Mouse (Mus musculus) gastrocnemius, postnatal 14 days (tissue): Measurements from ENCODE around the gene Bhlha9. TPM values are rescaled to one million over a fixed set of nuclear protein-coding genes. Genes with fewer than 3 reads are reported as not detected.
"Not testable (repeated sequence)": the region's sequence is repeated elsewhere in the genome, so short reads cannot be mapped to it uniquely, and the experiment has no call there.

ENCODE experiments used
- DNase-seq: peaks from one replicate; pipeline ENCODE4 v3.0.0; 2021; ENCODE audit warnings: mixed read lengths
- intact Hi-C: fragments of 180-260 bp; cut with DNase I; formaldehyde crosslinking; loops from one replicate; pipeline ENCODE4 v1.15.1; 2025; ENCODE audit warnings: low total_unique reads
- total RNA-seq, 2 experiments: library from RNA; stranded (reverse); gene quantifications; 2 replicates each; pipeline ENCODE4 v1.2.3; 2021

The Bhlha9 gene
- total RNA-seq, 2 experiments from 2014 or later = not detected

DNA sequence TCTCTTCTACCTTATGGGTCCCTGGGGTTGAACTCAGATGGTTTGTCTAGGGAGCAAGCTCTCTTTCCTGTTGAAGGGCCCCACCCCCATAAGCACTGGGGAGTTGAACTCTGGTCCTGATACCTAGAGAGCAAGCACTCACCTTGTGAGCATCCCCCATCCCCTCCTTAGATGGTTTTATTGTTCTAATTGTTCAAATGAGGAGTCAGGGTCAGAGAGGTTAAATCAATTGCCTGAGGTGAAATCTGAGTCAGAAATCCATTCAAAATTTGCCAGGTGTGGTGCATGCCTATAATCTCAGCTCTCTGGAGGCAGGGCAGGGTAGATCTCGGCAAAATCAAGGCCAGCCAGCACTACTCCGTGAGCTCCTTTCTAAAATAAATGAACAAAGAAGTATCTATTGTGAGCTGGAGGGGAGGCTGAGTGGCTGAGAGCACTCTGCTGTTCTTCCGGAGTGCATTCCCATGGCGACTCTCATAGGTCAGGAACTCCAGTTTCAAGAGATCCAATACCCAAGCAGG lies 14.8 kb upstream of the Bhlha9 start:
- intact Hi-C loops = no loop called here
- DNase-seq = no peak

DNA sequence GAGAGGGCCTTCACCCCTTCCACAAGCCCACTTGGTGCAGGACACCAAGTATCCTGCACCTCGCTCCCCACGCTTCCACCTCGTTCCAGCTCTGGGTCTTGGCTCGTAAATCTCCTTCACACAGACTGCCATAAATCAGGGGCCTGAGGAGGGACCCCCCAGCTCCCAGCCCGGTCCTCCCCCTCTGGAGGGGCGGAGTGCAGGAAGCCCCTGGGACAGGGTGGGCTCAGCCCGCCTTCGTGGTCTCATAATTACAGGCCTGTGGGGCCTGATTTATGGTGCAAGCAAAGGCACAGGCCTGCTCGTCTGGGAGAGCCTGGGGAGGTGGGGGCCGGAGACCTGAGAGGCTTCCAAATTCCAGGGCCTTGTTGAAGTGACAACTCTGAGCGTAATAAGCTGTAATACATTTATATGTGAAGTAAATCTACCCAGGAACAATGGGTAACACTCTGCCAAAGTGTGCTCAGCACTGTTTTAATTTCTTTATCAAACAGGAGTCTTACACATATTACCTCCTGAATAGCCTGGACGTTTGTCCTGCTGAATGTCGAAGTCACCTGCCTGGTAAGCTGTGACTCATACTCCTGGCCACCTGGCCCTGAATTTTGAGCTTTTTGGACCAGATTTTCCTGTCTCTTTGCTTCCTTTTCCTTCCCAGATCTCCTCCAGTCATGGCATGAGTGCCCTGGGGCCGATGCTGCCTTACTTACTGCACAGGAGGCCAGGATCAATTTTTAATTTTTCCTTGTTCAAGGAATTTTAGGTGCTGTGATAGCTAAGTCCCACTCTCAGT lies 12.9 kb upstream of the Bhlha9 start:
- intact Hi-C loops = no loop called here
- DNase-seq = no peak

DNA sequence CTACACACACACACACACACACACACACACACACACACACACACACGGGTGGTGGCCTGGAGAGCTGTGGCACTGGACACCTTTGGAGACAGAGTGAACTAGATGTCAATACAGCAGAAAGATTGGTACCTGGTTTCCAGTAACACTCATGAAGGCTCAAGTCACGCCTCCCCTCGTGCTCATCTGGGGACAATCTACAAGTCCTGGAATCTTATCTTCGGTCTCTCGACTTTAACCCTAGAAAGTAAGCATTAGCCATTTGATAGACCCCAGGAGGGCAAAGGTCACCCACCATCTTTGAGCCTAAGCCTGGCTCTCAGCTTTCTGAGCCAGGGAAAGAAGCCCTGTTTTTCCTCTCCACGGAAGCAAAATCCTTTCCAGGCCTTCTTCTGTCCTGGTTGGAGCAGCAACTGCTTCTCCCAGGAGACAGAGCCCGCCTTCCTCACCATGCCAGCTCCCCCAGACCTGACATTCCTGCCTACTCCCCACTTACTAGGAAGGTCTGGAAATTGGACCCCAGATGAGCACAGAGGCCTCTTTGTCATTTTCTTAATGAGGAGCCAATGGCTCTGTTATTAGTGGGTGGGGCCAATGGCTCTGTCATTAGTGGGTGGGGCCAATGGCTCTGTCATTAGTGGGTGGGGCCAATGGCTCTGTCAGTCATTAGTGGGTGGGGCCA lies 10.3 kb upstream of the Bhlha9 start:
- DNase-seq = no peak
- intact Hi-C loops = no loop called here

DNA sequence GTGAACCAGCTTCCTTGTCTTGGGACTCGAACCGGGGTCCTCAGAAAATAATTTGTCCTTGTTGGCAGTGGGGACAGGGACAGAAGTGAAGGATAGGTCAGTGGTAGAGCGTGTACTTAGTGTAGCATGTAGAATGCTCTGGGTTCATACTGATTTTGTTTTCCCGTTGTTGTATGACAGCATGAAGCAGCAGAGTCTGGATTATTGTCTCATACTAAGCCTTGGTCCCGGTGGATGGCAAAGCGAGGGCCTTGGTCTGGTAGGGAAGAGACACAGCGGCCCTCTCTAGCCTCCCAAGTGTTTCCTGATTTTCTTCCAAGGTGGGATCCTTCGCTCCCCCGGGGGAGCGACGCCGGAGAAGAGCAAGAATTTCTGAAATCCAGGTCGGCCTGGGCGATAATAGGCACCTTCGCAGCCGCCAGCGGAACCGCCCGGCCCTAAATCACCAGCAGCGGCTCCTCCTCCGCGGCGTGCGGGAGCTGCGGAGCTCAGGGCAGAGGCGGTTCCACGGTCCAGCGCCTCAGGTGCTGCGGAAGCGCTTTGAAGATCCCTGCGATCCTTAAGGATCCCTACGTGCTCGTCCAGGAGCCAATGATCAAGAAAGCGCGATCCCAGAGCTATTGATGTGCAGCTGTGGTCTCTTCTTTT lies 6.1 kb upstream of the Bhlha9 start:
- intact Hi-C loops = no loop called here

DNA sequence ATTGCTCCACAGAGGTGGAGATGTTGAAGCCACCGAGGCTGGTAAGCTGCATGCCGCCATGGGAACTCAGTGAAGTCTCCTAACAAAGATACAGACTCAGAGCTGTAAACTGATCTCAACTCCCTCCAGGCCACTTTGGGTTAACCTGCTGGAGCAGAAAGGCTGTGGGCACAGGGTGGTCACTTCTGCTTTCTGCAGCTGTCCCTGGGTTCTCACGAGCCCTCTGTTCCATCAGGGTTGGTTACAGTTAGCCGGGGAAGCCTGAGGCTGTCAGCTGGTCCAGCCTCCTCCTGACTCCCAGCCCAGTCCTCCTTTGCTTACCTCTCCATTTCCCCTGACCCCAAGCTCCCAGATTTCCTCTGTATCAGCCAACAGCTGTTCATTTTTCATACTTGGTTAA lies 4.5 kb upstream of the Bhlha9 start:
- intact Hi-C loops = no loop called here
- DNase-seq = no peak

More for the DNA sequence above, 6.1 kb upstream of the Bhlha9 start:
- DNase-seq = no peak

DNA sequence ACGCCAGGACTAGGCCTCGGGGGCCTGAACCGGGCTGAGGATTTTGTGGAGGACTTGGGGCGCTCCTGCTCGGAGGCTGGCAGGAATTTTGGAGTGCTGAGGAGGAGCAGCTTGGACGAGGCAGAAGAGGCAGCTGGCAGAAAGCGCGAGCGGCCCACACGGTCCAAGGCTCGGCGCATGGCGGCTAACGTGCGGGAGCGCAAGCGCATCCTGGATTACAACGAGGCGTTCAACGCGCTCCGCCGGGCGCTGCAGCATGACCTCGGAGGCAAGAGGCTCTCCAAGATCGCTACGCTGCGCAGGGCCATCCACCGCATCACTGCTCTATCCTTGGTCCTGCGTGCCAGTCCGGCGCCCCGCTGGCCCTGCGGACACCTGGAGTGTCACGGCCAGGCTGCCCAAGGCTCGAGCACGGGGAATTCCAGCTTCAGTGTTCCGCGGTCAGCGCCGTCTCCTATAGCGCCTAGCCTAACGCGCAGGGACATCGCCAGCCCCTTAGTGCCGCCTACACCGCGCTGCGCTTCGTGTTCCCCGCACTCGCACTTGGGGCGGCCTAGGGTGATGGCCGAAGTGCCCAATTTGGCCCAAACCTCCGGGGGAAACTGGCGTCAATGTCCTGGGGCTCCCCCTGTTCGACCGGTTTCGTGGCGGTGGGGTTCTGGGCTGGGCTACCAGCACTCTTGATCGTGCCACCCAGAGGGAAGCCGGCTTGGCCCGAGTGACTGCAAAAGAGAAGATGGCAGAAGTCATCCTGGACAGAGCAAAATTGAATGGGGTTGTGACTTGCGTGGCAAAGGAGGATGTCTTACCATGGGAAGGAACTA lies 503 bp downstream of the Bhlha9 start:
- no peak for DNase-seq
- intact Hi-C loops = loop anchor here (10.0 kb wide), 1 partner anchor 222 kb away; no protein-coding TSS in a partner anchor

DNA sequence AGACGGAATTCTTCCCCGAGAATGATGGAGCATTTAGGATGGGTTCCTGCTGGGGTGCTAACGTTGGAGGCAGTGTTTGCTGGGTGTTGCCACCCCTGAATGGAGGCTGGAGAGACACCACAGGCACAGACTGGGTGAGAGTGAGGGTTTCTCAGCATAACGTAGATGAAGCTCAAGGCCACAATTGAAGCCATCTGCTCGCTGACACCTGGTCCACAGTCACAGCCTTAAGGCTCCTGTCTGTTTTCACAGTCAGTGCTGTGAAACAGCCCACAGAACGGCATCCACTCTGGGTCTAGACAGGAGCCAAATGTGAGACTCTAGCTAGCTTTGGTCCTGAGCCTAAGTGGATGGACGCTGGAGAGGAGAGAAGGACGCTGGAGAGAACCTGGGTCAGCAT lies 1.9 kb downstream of the Bhlha9 start:
- no peak for DNase-seq
- intact Hi-C loops = loop anchor here (10.0 kb wide), 1 partner anchor 221 kb away; no protein-coding TSS in a partner anchor

DNA sequence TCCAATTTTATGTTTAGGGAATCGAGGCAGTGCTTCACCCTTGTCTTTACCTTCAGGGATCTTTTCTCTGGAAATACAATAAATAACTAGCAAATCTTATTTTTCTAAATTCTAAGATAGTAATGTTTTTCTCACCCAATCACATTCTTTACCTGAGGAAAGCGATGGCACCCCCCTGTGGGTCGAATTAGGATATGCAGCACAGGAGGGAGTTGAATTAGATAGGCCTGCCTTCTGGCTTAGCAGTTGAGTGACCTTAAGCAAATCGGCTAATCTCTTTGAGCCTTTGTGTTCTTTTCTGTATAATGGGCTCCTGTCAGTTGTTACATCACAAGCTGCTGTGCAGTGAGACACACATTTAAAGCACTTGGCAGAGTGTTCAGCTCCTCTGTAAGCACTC lies 2.4 kb downstream of the Bhlha9 start:
- DNase-seq = no peak
- intact Hi-C loops = loop anchor here (5.0 to 10.0 kb wide), 2 partner anchors 88 to 220 kb away; partner anchors contain the start of gene Gosr1

DNA sequence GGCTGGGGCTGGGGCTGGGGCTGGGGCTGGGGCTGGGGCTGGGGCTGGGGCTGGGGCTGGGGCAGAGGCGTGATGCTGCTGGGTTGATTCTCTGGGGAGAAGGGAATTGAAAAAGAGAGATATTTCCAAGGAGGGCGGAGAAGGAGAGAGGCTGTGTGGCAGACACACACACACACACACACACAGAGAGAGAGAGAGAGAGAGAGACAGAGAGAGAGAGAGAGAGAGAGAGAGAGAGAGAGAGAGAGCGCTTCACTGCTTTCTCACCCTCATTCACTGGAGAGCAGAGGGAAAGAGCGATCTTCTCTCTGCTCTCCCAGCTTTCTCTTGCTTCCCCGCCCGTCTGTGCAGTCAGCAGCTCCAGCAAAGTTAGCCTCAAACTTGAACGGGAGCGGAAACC lies 7.2 kb downstream of the Bhlha9 start, which contains the start of gene Trarg1:
Gene Trarg1, plus strand, starts transcription at position 301 of the 400 bp plus-strand sequence.
- not testable (repeated sequence) for DNase-seq
- intact Hi-C loops = loop anchor here (5.0 to 10.0 kb wide), 2 partner anchors 83 to 215 kb away; partner anchors contain the start of gene Gosr1

DNA sequence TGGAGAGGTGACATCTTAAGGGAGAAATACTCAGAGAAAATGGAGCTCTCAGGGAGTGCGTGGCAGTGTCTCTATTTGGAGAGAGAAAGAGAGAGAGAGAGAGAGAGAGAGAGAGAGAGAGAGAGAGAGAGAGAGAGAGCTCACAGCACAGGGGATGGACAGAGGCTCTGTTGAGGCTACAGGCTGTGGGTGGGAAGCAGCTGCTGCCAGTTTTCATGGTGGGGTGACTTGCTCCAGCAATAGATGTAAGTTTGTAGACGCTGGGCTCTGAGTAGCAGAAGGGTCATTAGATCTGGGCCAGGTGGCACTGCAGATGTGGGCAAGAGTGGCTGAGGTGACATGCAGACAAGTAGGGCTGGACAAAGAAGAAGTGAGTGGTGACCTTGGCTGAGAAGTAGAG lies 13.3 kb downstream of the Bhlha9 start:
- DNase-seq = no peak
- intact Hi-C loops = no loop called here

DNA sequence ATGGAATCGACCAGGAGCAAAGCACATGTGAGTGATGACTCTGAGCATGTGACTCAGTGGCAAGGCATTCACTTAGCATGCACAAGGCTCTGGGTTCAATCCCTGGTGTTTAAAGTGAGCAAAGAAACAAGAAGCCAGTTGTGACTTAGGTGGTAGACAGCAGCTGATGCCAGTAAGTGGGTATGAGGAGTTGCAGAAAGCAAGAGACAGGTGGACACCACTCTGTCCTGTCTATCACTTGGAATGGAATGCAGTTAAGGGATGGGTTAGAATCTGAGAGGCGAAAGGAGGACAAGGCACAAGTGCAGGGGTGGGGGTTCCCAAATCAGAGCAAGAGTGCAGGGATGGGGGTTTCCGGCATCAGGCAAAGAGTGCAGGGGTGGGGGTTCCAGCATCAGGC lies 19.8 kb downstream of the Bhlha9 start:
- intact Hi-C loops = no loop called here
- DNase-seq = no peak

DNA sequence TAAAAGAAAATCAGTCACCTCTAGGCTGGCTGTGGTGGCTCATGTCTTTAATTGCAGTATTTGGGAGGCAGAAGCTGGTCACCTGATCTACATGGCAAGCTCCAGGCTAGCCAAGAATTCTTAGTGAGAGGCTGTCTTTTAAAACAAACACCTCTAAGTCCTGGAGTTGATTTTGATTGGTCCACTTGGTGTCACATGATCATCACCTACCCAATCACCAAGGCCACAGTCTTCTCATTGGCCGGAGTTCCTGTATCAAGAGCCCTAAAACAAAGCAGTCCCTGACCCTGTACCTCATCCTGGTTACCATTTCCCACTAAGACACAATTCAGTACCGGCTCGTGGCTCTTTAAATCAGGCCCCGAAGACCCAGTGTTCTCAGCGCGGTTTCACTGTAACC lies 23.5 kb downstream of the Bhlha9 start:
- DNase-seq = no peak
- intact Hi-C loops = no loop called here

DNA sequence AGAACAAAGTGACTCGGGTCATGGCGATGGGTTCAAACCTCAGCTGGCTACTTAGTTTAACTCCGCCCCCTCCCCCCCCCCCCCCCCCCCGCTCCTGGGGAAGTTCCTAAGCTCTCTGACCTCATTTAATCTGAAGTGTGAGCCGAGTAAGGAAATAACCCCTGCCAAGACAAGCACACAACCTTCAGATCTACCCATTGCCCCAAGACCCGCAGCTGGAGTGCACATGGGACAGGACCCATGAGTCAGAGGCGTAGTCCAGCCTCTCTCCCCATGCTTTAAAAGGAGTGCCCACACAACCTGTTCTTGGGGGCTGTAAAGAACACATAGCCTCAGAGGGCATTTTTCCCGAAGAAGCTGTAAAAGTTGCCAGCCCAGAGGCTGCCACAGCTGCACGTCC lies 27.4 kb downstream of the Bhlha9 start:
- no peak for DNase-seq
- intact Hi-C loops = no loop called here

DNA sequence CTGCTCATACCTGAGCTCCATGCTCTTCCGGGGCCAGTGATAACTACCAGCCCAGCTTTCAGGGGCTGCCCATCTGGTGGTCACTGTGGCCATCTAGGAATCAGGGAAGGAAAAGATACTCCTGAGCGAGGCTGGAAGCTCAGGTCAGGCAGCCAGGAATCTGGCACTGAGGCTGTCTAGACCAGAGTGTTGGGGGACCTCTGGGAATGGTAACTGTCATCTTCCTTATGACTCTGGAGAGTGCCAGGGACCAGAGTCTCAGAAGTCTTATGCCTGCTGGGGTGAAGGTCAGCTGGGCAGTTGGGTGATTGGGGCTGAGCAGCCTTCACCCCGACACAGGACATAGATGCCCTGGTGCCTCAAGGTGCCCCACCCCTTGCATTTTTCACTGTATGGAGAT lies 35.4 kb downstream of the Bhlha9 start:
- no peak for DNase-seq
- intact Hi-C loops = no loop called here

DNA sequence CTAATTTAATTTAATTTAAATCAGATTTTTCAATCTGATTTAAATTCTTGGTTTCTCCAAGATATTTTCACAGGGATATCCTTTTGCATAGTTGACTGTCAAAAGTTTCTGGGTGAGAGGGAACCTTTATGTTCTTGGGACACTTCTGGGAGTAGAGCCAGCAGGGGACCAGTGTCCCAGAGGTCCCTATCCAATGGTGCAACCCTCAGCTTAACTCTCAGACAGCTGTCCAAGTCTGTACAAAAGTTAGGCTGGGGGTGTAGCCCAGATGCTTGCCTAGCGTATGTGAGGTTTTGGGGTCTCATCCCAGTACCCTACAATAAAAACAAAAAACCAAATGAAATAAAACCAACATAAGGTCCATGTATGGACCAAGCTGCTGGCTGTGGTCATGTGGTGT lies 35.8 kb downstream of the Bhlha9 start:
- no peak for DNase-seq

DNA sequence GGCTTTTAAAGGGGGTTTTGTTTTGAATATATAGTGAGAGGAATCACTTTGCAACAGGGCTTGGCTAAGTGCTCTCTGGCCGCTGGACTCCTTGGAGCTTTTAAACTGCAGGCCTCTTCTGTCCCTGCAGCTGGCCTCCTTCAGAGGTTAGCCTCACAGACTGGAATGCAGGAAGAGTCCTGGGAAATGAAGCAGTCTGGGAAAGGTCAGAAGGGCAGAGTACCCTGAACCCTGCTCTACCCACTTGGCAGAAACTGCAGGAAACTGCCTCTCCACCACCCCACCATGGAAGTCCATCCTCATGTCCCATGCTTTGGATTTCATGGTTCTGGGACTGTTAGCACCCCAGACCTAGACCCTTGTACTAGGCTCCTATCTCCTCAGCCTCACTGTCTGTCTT lies 36.6 kb downstream of the Bhlha9 start:
- intact Hi-C loops = no loop called here
- DNase-seq = no peak

More for the DNA sequence above, 35.8 kb downstream of the Bhlha9 start:
- intact Hi-C loops = no loop called here

DNA sequence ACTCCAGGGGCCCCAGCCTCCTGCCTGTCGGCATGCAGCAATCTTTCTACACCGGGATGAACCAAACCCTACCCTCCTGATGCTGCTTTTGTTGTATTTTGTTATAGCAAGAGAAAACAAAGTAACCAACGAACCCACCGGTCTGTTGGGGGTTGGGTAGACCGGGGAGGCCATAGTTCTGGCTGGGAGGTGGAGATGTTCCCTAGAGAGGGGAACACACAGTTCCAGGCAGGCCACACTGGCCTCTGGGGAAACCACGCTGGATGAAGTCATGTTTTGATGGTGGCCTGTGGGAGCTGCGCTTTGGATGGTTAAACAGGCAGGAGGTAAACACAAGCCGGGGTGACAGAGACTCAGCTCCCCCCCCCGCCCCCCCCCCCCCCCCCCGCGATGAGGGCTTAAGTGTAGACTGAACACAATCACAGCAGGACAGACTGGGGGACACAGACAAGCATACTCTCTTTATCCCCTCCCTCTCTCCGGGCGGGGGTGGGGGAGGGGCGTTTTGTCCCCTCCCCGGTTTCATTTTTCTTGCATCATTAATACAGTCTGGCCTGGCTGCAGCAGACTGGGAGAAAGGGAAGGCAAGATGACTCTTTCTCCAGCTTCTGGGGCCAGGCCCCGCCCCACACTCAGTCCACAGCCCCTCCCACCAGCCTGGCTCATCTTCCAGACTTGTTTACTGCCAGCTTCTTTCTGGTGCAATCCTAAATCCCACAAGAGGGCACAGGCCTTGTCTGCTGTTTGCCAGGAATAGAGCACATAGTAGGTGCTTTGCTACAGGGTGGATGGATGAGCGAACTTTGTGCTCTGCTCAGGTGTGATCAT lies 37.6 kb downstream of the Bhlha9 start:
- DNase-seq = peak; percentile 54
- intact Hi-C loops = no loop called here

DNA sequence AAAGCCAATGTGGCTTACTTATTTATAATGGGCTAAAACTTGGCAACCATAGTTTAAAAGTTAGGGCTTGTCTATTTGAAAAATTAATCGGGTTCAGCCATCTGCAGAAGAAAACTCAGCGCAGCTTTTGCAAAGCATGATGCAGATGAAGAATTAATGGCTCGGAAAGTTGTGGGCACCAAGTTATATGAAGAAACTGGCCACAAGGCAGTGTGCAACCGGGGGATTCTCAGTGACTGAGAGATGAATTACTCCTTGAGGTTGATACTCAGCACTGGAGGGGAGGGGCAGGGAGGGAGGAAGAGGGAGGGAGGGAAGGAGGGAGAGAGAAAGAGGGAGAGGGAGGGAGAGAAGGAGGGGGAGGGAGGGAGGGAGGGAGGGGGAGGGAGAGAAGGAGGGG lies 44.7 kb downstream of the Bhlha9 start:
- intact Hi-C loops = no loop called here

More for the DNA sequence above, 44.7 kb downstream of the Bhlha9 start:
- DNase-seq = no peak
